Mouse (Mus musculus) cerebellum, adult 11 months (tissue): ENCODE data around the gene Mrpl37.
"Not testable (repeated sequence)": the region's sequence is repeated elsewhere in the genome, so short reads cannot be mapped to it uniquely, and the experiment has no call there.

ENCODE experiments used
- DNase-seq: peaks from one replicate; pipeline ENCODE4 v3.0.0; 2022

Mrpl37 gene

GRCm38 (mm10) chr4:107066252-107067124, at the start of gene Mrpl37, which contains the start of gene Cyb5rl:
Gene Mrpl37, minus strand, starts transcription at chr4:107066868.
Gene Cyb5rl, plus strand, starts transcription at chr4:107066988.
- DNase-seq, result peak; percentile 95

- no peak for DNase-seq
Observed at GRCm38 (mm10) chr4:107114278-107114677, 47.6 kb upstream of the Mrpl37 start.

- DNase-seq, result not testable (repeated sequence)
Observed at GRCm38 (mm10) chr4:107109181-107109580, 42.5 kb upstream of the Mrpl37 start.

- DNase-seq, result no peak
Observed at GRCm38 (mm10) chr4:107108291-107108731, 41.6 kb upstream of the Mrpl37 start.

GRCm38 (mm10) chr4:107106777-107107176, 40.1 kb upstream of the Mrpl37 start:
- no peak for DNase-seq

GRCm38 (mm10) chr4:107102220-107102619, 35.6 kb upstream of the Mrpl37 start:
- DNase-seq, result no peak

GRCm38 (mm10) chr4:107098791-107099525, 32.3 kb upstream of the Mrpl37 start:
- no peak for DNase-seq

GRCm38 (mm10) chr4:107098375-107098774, 31.7 kb upstream of the Mrpl37 start:
- no peak for DNase-seq

GRCm38 (mm10) chr4:107097871-107098270, 31.2 kb upstream of the Mrpl37 start:
- DNase-seq, result no peak

GRCm38 (mm10) chr4:107096841-107097373, 30.2 kb upstream of the Mrpl37 start, which contains the start of gene Cdcp2:
Gene Cdcp2, plus strand, starts transcription at chr4:107096891.
- no peak for DNase-seq

- DNase-seq, result peak; percentile 13
Observed at GRCm38 (mm10) chr4:107096043-107096442, 29.4 kb upstream of the Mrpl37 start.

GRCm38 (mm10) chr4:107094484-107095187, 28.0 kb upstream of the Mrpl37 start:
- no peak for DNase-seq

- no peak for DNase-seq
Observed at GRCm38 (mm10) chr4:107091696-107092095, 25.0 kb upstream of the Mrpl37 start.

- no peak for DNase-seq
Observed at GRCm38 (mm10) chr4:107084858-107085257, 18.2 kb upstream of the Mrpl37 start.

- no peak for DNase-seq
Observed at GRCm38 (mm10) chr4:107084343-107084742, 17.7 kb upstream of the Mrpl37 start.

- DNase-seq, result no peak
Observed at GRCm38 (mm10) chr4:107083126-107083525, 16.5 kb upstream of the Mrpl37 start.

- DNase-seq, result no peak
Observed at GRCm38 (mm10) chr4:107082185-107082584, 15.5 kb upstream of the Mrpl37 start.

GRCm38 (mm10) chr4:107079716-107080115, 13.0 kb upstream of the Mrpl37 start:
- no peak for DNase-seq

GRCm38 (mm10) chr4:107078894-107079293, 12.2 kb upstream of the Mrpl37 start:
- no peak for DNase-seq

GRCm38 (mm10) chr4:107075456-107075855, 8.8 kb upstream of the Mrpl37 start:
- DNase-seq, result no peak

- DNase-seq, result no peak
Observed at GRCm38 (mm10) chr4:107072343-107072742, 5.7 kb upstream of the Mrpl37 start.

- DNase-seq, result no peak
Observed at GRCm38 (mm10) chr4:107067151-107067840, 628 bp upstream of the Mrpl37 start.
